Mouse (Mus musculus) left cerebral cortex, postnatal 14 days (tissue): ENCODE data around the gene Gm20388. TPM values are rescaled to one million over a fixed set of nuclear protein-coding genes. Genes with fewer than 3 reads are reported as not detected.

Experiments
- DNase-seq, 2 experiments: peaks; one replicate each; pipeline ENCODE4 v3.0.0; 2021 to 2022; ENCODE audit warnings: low spot score in 2 of 2, mixed read lengths in 1 of 2
- intact Hi-C: fragments of 180-260 bp; cut with DNase I; formaldehyde crosslinking; loops from one replicate; pipeline ENCODE4 v1.15.1; 2025
- total RNA-seq, 2 experiments: library from RNA; stranded (reverse); gene quantifications; 2 replicates each; pipeline ENCODE4 v1.2.3; 2021

Gene Gm20388
- total RNA-seq, 2 experiments from 2014 or later: 2.8 to 7.3 TPM

DNA sequence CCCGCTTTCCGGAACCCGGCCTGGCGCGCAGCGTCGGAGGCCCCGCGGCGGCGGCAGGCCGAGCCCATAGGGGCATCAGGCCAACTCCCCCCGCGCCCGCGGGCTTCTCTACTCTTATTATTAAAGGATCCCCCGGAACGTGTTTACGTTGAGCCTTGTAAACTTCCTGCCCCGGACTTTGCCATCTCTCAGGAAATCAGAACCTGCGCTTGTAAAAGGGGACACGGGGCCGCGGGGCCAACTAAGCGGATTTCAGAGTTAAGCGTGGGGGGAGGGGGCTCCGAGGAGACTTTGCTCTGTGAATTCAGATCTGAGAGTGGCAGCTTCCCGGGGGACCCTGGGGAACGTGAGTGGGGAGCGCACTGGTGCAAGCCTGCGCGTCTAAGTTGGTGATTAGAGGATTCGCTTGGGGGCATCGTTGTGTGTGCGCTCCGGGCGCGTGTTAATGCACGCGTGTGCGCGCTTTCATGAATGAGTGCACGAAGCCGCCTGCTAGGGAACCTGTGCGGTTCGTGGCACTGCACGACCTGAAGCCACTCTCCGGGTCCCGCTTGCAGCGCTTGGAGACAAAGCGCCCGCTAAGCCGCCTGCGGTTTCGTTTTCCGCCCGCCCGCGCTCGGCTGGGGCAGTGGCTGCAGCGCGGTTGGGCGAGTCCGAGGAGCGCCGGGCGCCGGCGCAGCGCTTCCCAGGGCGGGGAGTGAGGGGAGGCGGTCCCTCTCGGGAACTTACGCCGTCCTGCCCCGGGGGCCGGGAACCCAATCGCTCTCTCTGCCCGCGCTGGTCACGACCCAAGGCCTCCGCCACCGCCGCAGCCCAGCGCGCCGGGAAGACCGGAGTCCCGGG, 1172.7 kb downstream of the Gm20388 start:
- DNase-seq: no peak
- intact Hi-C loops: loop anchor here (5.0 kb wide), 2 partner anchors 34 to 111 kb away; partner anchors contain the start of gene Foxc2

DNA sequence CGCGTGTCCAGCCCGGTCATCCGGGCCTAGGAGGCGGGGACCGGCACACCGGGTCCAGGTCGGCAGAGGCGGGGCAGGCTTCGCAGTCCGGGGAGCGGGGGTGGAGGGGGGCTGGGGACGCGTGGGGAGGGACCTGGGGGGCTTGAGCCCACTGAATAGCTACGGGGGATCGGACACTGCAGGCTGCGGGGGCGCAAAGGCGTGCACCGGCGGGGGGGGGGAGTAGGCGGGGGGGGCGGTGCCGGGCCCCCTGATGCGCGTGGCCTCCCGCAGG, 1173.2 kb downstream of the Gm20388 start:
- no peak for DNase-seq
- intact Hi-C loops: loop anchor here (5.0 kb wide), 2 partner anchors 33 to 112 kb away; partner anchors contain the start of gene Foxc2

DNA sequence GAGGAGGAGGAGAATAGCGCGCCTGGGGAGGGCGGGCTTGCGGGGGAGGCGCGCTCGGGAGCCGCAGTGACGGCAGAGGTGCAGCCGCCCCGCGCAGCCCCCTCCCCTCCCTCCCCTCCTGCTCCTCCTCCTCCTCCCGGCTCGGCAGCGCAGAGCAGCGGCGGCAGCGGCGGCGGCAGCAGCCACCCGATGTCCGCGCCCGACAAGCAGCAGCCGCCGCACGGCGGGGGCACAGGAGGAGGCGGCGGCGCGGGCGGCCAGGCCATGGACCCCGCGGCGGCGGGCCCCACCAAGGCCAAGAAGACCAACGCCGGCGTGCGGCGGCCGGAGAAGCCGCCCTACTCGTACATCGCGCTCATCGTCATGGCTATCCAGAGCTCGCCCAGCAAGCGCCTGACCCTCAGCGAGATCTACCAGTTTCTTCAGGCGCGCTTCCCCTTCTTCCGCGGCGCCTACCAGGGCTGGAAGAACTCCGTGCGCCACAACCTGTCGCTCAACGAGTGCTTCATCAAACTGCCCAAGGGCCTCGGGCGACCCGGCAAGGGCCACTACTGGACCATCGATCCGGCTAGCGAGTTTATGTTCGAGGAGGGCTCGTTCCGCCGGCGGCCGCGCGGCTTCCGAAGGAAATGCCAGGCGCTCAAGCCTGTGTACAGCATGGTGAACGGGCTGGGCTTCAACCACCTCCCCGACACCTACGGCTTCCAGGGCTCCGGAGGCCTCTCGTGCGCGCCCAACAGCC, 1173.7 kb downstream of the Gm20388 start, which contains the start of gene Foxf1:
Foxf1 (plus strand) TSS at position 177 of the 742 bp plus-strand sequence.
- intact Hi-C loops: loop anchor here (5.0 kb wide), 2 partner anchors 33 to 112 kb away; partner anchors contain the start of gene Foxc2
- DNase-seq: no peak

DNA sequence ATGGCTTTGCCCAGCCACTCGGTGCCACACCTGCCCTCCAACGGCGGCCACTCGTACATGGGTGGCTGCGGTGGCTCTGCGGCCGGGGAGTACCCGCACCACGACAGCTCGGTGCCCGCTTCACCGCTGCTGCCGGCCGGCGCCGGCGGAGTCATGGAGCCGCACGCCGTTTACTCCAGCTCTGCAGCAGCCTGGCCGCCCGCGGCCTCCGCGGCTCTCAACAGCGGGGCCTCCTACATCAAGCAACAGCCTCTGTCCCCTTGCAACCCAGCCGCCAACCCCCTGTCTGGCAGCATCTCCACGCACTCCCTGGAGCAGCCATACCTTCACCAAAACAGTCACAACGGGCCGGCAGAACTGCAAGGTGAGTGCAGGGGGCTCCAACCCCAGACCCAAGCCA, 1174.4 kb downstream of the Gm20388 start:
- intact Hi-C loops: no loop called here
- no peak for DNase-seq

DNA sequence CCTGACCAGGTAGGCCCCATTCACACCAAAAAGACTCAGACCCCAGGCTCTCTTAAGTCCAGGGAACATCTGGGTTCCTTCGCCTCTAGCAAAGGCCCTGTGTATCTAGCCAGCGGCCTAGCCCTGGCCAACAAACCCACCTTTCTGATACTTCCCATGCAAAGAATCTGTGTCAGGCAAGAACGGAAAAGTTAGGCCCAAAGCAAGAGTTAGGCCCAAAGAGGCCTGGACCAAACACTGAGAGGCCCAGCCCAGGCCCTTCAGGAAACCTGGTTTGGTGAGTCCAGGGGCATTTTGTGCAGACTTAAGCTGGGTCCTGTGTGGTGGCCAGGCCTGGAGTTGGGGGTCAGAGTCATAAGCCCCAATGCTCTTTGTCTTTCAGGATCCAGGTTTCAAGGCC, 1174.9 kb downstream of the Gm20388 start:
- intact Hi-C loops: no loop called here
- no peak for DNase-seq

DNA sequence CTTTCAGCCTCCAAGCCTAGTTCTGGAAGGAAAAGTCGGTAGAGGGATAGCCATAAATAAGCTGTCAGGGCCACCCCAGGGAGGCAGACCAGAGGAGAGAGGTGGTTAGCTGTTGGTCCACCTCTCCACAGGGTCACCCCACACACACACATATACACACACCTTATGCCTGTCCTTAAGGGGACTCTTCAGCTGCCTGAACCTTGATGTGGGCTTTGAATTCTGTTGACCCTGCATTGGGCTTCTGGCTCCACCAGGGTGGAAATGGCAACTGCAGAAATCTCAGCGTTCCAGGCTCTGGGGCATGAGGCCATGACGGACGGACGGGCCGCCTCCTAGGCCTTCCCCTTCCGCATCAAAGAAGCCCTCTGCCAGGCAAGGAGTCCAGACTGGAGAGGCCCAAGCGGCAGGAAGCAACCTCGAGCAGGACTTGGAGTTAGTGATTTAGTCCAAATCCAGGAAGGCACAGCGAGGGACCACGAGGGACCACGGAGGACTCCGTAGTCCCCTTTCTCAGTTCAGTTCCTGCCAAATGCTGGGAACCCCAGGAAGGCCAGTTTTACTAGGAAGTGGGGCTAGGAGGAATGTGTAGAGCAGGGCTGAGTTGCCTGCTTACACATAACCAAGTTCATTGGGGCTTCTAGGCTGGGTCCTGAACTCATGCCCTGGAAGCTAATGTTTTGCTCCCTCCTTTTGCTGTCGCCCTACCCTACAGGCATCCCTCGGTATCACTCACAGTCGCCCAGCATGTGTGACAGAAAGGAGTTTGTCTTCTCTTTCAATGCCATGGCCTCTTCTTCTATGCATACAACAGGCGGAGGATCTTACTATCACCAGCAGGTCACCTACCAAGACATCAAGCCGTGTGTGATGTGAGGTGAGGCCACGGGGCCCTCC, 1175.6 kb downstream of the Gm20388 start:
- intact Hi-C loops: no loop called here
- no peak for DNase-seq

DNA sequence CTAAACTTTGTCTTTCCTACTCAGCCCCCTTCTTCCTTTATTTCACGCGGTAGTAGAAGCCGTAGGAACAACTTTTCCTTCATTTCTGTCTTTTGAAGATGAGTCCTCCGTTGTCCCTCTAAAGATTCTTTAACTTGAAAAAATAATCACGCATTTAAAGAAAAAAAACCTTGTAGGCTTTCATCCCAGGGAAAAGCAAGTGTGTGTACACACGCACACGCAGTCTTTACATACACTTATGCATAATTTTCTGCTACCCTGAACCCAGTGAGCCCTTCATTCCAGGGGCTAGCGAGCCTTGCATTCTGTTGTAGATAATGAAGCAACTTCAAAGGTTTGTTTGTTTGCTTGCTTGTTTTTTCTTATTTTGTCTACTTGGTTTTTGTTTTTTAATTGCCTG, 1177.6 kb downstream of the Gm20388 start:
- intact Hi-C loops: no loop called here
- DNase-seq: no peak

DNA sequence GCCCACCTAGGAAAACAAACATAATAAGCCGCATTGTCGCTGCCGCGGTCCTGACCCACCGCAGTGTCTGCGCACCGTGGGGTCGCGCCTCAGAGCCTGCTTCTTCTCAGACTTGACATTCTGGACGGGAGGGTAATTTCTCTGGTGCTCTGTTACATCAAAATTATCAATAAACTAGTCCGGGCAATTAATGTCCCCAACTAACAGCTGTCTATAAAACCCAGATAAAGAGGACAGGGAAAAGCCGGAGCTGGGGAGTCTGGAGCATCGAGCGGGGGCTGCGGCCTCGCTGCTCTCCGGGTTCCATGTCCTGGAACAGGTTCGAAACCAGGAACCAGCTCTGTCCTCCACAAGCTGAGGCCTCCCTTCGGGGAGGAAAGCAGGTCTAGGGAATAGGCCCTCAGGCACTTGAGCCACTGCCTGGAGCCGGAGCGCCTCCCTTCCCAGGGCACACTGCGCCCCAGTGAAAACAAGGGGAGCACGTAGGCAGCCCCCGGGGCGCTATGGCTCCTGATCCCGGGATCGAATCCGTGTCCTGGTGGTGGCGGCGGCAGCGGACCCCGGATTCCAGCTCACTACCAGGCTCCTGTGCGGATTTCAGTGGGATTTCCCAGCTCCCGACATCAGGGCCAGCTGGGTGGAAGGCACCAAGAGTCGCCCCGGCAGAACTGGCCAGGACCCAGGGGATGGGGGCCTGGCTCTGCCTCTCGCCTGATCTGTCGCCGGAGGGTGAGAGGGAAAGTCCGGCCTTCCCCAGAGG, 1178.4 kb downstream of the Gm20388 start:
- DNase-seq: no peak
- intact Hi-C loops: no loop called here

DNA sequence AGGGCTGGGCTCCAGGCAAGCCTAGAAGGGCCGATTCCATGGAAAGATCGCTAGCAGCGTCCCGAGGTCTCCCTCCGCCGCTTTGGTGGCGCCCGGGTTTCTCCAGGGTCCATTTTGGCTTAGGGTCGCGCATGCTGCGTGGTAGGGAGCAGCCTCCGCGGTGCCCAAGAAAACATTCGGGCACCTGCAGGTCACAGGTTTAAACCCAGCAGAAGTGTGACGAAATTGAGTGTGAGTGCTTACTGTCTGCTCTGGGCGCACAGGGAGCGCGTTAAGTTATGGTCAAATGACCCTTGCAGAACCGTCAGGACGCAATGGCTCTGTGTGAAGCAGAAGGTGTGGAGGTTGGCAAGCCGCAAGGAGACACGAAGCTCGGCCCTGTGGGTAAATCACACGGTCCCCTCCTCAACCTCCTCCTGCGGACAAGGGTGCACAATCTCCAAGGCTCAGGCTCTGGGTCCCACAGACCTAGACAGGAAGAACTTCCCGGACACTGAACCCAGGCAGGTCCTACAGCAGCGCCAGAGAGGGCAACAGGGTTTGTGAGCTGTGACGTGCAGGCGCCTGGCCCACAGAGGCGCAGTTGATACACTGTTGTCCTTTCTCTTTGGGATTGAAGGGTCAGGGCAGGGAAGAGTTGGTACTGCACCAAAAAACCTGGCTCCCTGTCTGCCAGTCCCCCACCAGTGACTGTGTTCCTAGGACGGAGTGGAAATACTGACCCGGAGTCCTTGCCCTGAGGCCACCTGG, 1179.2 kb downstream of the Gm20388 start:
- intact Hi-C loops: loop anchor here (5.0 kb wide), 2 partner anchors 193 to 408 kb away; no protein-coding TSS in a partner anchor
- no peak for DNase-seq

DNA sequence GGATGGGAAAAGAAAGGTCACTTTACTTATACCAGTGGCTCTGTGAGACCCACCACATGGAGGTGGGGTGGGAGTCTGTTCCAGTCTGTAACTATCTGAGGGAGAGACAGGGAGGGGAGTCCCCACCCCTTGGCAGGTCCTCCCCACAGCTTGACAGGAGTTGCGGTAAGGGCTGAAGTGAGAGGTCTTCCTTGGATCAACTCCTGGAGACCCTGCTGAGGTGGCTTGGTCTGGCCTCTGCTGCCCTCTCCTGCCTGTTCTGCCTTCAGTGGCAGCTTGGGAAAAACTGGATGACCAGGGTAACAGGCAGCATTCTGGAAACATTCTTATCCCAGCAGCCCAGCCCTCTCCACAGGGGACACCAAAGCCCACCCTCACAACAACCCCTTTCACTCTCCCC, 1180.1 kb downstream of the Gm20388 start:
- intact Hi-C loops: loop anchor here (5.0 kb wide), 2 partner anchors 193 to 408 kb away; no protein-coding TSS in a partner anchor
- DNase-seq: no peak

DNA sequence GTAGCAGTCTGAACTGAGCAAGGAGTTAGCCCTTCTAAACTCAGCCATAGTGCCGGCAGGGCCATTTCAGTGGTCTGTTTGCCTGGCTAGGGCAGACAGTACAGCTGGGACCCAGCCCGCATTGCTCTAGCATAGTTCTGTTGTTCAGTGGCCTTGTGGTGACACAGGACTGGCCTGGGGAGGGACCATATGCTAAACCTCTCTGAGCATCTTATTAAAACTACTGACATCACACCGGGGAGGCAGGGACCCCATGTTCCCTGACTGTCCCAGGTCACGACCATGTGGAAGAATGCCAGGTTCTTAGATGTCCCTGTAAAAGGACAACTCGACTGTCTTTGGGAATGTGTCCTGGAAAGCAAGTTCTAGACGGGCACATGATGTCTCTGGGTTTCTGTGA, 1181.5 kb downstream of the Gm20388 start:
- intact Hi-C loops: loop anchor here (1.0 to 5.0 kb wide), 3 partner anchors 195 to 410 kb away; no protein-coding TSS in a partner anchor
- no peak for DNase-seq

DNA sequence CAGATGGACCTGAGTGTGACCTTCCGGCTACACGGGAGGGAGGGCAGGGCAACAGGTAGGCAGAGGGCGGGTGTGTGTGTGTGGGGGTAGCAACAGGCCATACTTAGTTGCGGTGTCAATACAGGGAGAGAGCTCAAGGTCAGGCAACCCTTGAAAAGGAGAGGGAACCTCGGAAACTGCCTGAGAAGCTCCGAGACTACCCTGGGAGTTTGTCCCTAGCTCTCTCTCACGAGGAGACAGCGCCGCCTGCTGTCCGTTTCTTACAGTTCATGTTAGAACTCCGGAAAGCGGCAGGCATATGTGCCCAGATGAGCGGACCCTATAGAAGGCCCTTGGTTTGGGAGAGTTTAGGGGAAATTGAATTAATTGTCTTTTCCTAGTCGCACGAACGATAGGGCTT, 1182.0 kb downstream of the Gm20388 start:
- peak; percentile 72 to 89 for DNase-seq
- intact Hi-C loops: loop anchor here (1.0 to 5.0 kb wide), 3 partner anchors 195 to 410 kb away; no protein-coding TSS in a partner anchor

DNA sequence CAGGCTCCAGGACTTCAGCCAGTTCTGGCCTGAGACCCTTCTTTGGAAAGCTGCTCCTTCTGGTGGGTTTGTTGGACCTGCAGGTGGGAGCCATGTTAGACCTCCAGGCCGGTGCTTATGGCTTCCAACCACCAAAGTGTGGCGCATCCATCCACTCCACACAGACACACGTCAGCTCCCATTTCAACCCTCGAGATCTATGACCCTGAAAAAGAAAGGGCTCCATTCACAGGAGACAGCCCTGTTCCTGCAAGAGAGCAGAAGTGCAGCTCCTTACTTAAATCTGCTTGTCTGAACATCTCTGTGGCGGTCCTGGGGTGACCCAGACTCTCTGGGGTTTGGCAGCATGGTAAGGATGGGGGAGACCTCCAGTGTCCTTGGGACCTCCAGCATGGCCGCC, 1182.9 kb downstream of the Gm20388 start:
- DNase-seq: no peak
- intact Hi-C loops: loop anchor here (5.0 kb wide), 2 partner anchors 196 to 411 kb away; no protein-coding TSS in a partner anchor

DNA sequence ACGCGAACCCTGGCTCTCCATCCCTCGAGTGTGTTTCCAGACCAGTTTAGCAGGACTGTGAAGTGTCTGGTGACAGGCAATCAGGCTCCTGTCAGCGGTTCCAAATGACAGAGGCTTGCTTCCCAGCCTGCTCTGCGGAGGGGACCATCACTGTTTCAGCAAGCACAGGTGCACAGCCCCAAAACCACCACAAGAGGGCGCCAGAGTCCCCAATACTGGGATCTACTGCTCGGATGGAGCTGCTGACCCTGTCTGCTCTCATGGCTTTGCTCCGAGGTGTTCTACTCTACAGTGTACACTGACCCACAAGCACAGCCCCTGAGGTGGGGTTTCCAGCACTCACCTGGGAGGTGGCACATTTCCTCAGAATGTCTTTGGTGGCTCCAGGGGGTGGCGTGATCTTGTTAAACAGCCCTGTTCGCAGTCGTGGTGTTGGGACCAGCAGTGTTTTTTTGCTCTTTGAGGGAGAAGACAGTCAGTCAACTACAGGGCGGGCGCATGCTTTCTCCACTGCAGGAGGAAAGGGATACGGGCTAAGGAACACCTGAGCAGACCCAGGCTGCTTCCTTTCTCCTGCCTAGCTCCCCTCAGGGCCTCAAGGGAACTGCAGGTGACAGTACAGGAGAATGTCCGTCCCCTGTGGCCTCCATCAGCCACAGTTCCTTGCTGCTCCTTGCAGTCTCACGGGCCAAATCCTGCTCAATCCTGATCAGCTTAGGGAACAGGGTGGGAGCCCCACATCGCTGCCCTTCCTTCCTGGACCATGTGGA, 1193.6 kb downstream of the Gm20388 start:
- DNase-seq: peak; percentile 77 to 86
- intact Hi-C loops: no loop called here

DNA sequence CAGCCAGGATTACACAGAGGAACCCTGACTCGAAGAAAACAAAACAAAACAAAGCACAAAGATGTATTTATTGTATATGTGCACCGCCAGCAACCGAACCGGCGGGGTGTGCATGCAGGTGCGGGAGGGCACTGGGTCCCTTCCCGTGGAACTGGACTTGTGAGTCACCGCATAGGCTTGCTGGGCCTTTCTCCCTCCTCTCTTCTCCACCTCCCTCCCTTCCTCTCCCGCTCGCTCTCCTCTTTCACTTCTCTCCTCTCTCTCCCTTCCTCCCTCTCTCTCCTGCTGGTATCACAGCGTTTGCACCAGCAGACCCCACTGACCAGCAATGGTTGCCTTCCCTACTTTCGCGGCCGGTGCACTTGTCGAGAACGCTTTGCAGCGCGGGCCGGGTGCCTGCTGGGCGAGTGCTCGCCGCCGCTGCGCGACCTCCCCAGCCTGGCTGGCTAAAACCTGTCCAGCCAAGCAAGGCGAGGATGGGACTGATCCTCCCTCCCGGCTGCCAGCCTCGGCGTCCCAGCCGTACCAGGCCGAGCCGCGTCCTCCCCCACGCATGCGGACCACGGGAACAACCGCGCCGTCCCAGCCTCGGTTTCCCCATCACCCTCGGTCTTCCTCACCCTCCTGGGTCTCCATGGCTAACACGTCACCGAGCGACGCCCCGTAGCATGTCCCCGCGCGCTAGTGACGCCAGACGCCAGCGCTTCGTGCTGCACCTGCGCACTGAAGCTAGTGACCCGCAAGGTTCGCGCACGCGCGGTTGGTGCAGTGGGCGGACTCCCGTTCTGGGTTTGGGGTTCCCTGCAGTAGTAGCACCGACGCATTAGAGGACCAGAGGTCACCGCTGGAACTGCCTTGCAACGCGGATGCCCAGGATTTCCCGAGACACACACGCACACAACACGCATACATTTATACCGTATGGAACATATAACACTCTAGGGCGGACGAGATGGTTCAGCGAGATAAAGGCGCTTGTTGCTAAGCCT, 1197.3 kb downstream of the Gm20388 start, which contains the start of gene Mthfsd:
Mthfsd (minus strand) TSS at position 725 of the 989 bp plus-strand sequence.
- peak; percentile 99 to 100 for DNase-seq
- intact Hi-C loops: no loop called here

DNA sequence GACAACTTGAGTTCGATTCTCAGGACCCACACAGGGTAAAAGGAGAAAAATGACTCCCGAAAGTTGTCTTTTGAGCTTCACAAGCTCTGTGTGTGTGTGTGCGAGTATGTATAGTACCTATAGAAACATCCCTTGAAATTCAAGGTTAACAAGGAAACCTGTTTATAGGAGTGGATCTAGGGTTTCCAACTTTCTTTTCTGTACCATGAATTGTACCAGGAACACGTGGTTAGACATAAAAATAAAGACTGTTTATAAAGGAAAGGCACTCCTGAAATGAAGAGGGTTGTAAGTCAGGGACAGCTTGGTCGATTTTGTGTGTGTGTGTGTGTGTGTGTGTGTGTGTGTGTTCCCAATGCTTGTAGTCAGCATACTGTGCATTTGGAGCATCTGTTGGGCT, 1198.0 kb downstream of the Gm20388 start:
- intact Hi-C loops: no loop called here

More for the DNA sequence above, 1198.0 kb downstream of the Gm20388 start:
- DNase-seq: no peak
